Mouse (Mus musculus): ENCODE data around the gene Purb. TPM values are rescaled to one million over a fixed set of nuclear protein-coding genes. Genes with fewer than 3 reads are reported as not detected.

Purb gene
- polyA plus RNA-seq, 1 experiment from 2014 or later = 24.6 TPM

DNA sequence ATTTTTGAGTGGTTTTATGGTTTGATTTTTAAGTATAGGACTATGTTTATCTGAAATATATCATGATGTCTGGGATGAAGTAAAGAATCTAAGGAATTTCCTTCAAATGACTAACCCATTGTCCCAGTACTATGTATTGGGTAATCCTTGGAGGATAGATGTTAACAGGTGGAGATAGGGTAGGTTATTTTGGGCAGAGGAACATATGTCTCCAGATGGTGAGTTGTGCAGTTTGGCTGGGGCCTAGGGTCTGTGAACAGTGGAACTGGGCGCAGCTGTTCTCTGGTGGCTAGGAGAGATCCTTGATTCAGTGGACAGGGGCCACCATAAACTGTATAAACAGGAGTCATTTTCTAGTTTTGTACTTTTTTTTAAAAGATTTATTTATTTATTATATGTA, 1.6 kb upstream of the Purb start:
- H3K4me1 ChIP-seq (ENCODE audit: control insufficient read depth, insufficient read depth, low read length) = peaks cover 3% of the 10 kb centered on the region
- H3K27ac ChIP-seq (ENCODE audit: low read length) = no peak overlapping the region
- H3K36me3 ChIP-seq (ENCODE audit: control insufficient read depth, insufficient read depth, low read length) = no peaks in the 10 kb centered on the region
- H3K9me3 ChIP-seq (ENCODE audit: control insufficient read depth, low read length) = no peaks in the 10 kb centered on the region
- no peak overlapping the region for H3K4me2 ChIP-seq (ENCODE audit: low read depth, low read length)
- no peak for ATAC-seq
- no peaks in the 10 kb centered on the region for H3K27me3 ChIP-seq (replicated peaks; ENCODE audit: control insufficient read depth, insufficient read depth, low read length)
- H3K9ac ChIP-seq (ENCODE audit: low read depth, low read length) = no peak overlapping the region
- 97% methylated on average over 1 of the region's 1 CpGs for WGBS
- no peak overlapping the region for H3K4me3 ChIP-seq (ENCODE audit: low read length)

DNA sequence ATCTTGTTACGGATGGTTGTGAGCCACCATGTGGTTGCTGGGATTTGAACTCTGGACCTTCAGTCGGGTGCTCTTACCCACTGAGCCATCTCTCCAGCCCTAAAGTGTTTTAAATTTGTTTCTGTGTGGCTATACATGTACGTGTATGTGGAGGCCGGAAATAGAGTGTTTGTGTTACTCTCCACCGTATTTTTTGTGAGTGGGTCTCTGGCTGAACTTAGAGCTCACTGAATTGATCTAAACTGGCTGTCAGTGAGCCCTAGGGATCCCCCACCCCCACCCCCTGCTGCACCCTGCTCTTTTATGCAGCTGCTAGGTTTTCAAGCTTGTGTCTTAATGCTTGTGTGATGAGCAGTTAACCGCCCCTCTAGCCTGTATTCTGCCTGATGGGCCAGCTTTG, 1.2 kb upstream of the Purb start:
- Histone ChIP-seq H3K36me3 (ENCODE audit: control insufficient read depth, insufficient read depth, low read length) (no peaks in the 10 kb centered on the region), H3K9ac (ENCODE audit: low read depth, low read length) (no peak overlapping the region), H3K4me1 (ENCODE audit: control insufficient read depth, insufficient read depth, low read length) (peaks cover 3% of the 10 kb centered on the region), H3K27me3 (replicated peaks; ENCODE audit: control insufficient read depth, insufficient read depth, low read length) (no peaks in the 10 kb centered on the region), H3K9me3 (ENCODE audit: control insufficient read depth, low read length) (no peaks in the 10 kb centered on the region), H3K4me3 (ENCODE audit: low read length) (no peak overlapping the region), H3K4me2 (ENCODE audit: low read depth, low read length) (no peak overlapping the region), H3K27ac (ENCODE audit: low read length) (no peak overlapping the region)
- 71% methylated on average over 6 of the region's 6 CpGs for WGBS
- no peak for ATAC-seq

DNA sequence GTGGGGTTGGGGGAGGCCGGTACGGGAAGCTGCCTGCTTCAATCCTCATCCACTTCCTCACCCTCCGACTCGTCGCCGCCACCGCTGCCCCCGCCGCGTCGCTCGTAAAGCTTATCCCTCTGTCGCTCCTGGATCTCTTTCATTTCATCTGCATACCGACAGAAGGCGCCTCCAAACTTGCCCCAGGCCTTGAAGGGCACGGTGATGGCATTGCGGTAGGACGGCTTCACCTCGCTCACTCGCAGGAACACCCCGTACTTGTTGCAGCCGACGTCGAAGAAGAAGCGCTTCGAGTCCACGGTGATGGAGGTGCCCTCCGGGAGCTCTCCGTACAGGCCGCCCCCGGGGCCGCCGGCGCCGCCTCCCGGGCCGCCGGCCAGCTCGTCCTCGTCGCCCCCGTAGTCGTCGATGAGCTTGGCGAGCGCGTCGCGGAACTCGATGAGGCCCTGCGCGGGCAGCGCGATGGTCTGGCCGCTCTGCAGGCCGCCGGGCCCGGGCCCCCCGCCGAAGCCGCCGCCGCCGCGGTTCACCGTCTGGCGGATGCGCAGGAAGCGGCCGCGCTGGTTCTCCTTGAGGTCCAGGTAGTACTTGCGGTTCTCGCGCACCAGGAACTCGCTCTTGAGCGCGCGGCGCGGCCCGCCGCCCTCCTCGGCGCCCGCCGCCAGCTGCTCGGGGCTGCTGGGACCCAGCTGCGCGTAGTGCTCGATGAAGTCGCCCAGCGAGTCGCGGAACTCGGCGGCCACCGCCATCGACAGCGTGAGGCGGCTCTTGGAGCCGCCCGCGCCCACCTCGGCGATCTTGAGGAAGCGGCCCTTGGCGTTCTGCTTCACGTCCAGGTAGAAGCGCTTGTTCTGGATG, 614 bp downstream of the Purb start:
- Histone ChIP-seq H3K9ac (ENCODE audit: low read depth, low read length) (peak overlapping the region; percentile 96), H3K27me3 (replicated peaks; ENCODE audit: control insufficient read depth, insufficient read depth, low read length) (no peaks in the 10 kb centered on the region), H3K4me1 (ENCODE audit: control insufficient read depth, insufficient read depth, low read length) (peaks cover 8% of the 10 kb centered on the region), H3K9me3 (ENCODE audit: control insufficient read depth, low read length) (no peaks in the 10 kb centered on the region), H3K27ac (ENCODE audit: low read length) (peak overlapping the region; percentile 99), H3K4me3 (ENCODE audit: low read length) (peak overlapping the region; percentile 95), H3K36me3 (ENCODE audit: control insufficient read depth, insufficient read depth, low read length) (no peaks in the 10 kb centered on the region), H3K4me2 (ENCODE audit: low read depth, low read length) (peak overlapping the region; percentile 75)
- 0% methylated on average over 107 of the region's 109 CpGs for WGBS
- ATAC-seq = peak; percentile 52

DNA sequence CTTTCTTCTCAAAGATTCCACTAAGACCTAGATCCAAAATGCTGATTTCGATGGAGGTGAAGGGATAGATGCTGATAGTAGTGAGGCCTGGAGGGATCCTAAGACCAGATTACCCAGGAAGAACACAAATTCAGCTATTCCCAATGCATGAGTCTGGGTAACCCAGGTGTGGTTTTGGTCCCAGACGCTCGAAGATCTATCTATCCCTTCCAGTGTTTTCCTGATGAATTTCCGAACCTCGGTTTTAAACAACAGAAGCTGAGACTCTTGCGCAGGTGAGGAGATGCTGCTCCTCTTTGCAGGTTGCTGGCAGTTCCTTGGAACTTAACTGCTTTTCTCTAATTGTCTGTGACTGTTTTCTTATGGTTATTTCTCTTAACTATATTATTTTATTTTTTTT, 1.3 kb downstream of the Purb start:
- Histone ChIP-seq H3K4me3 (ENCODE audit: low read length) (peak overlapping the region; percentile 95), H3K9ac (ENCODE audit: low read depth, low read length) (peak overlapping the region; percentile 96), H3K4me1 (ENCODE audit: control insufficient read depth, insufficient read depth, low read length) (peaks cover 8% of the 10 kb centered on the region), H3K9me3 (ENCODE audit: control insufficient read depth, low read length) (no peaks in the 10 kb centered on the region), H3K4me2 (ENCODE audit: low read depth, low read length) (peak overlapping the region; percentile 75), H3K36me3 (ENCODE audit: control insufficient read depth, insufficient read depth, low read length) (no peaks in the 10 kb centered on the region), H3K27ac (ENCODE audit: low read length) (peak overlapping the region; percentile 99), H3K27me3 (replicated peaks; ENCODE audit: control insufficient read depth, insufficient read depth, low read length) (no peaks in the 10 kb centered on the region)
- WGBS = 19% methylated on average over 6 of the region's 6 CpGs
- ATAC-seq = no peak

DNA sequence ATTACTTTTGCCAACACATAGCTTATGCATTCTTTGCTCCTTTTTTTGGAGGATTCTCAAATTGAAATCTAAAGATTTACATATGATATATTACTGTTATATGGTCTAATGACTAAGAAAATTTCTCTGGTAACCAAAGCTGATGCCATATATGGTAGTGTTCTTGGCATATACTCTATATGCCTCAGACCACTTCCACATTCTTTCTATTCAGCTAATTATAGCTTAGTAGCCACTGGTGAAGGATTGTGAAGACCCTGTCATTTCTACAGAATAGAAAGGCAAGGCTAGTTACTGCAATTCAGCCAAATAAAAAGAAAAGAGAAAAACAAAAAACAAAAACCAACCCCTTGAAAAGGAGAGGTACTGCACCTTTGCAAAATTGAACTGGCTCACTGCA, 3.6 kb downstream of the Purb start:
- ATAC-seq = no peak
- Histone ChIP-seq H3K4me3 (ENCODE audit: low read length) (peak overlapping the region; percentile 51), H3K4me2 (ENCODE audit: low read depth, low read length) (peak overlapping the region; percentile 76), H3K4me1 (ENCODE audit: control insufficient read depth, insufficient read depth, low read length) (peaks cover 8% of the 10 kb centered on the region), H3K36me3 (ENCODE audit: control insufficient read depth, insufficient read depth, low read length) (0 out of 2 replicates have a peak, but pooled peaks cover under 1% of the 10 kb centered on the region), H3K9ac (ENCODE audit: low read depth, low read length) (peak overlapping the region; percentile 59), H3K27ac (ENCODE audit: low read length) (peak overlapping the region; percentile 78), H3K9me3 (ENCODE audit: control insufficient read depth, low read length) (no peaks in the 10 kb centered on the region), H3K27me3 (replicated peaks; ENCODE audit: control insufficient read depth, insufficient read depth, low read length) (no peaks in the 10 kb centered on the region)

DNA sequence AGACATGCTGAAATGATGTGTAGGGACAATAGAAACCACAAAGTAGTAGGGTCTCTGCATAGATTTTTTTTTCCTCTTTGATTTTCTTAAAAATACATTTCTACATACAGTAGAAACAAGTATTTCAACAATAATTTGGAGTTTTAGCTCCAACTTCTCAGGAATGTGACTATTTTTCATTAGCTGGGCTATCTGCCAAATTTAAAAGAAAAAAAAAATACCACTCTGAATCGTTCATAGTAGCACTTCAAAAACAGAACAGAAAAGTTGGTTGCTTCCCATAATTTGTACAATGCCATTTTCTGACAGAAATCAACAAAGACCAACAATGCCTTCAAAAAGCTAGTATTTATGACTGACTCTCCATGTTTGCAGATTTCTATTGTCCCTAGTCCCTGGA, 4.2 kb downstream of the Purb start:
- Histone ChIP-seq H3K4me2 (ENCODE audit: low read depth, low read length) (peak overlapping the region; percentile 76), H3K36me3 (ENCODE audit: control insufficient read depth, insufficient read depth, low read length) (peaks cover 5% of the 10 kb centered on the region; the same call in 1 of the 2 replicates), H3K27ac (ENCODE audit: low read length) (peak overlapping the region; percentile 78), H3K4me1 (ENCODE audit: control insufficient read depth, insufficient read depth, low read length) (peaks cover 8% of the 10 kb centered on the region), H3K9me3 (ENCODE audit: control insufficient read depth, low read length) (no peaks in the 10 kb centered on the region), H3K9ac (ENCODE audit: low read depth, low read length) (peak overlapping the region; percentile 56), H3K4me3 (ENCODE audit: low read length) (peak overlapping the region; percentile 51), H3K27me3 (replicated peaks; ENCODE audit: control insufficient read depth, insufficient read depth, low read length) (no peaks in the 10 kb centered on the region)
- no peak for ATAC-seq
- WGBS = 7% methylated on average over 1 of the region's 1 CpGs

DNA sequence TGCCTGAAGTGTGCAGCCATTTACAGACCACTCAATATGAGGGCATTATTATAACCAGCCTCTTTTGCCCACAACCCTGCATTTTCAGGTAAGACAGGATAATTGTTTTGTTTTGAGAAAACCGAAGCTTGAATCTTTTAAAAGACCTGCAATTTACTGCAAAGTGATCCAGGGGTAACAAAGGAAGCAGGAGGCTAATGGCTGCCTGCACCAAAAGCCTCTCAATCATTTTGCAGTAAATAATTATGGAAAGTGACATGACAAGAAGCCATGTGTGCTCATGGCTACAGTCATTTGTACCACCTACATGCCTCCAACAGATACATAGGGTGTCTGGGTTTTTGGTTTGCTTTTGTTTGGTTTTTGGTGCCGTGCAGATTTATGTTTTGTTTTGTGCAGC, 4.7 kb downstream of the Purb start:
- H3K4me1 ChIP-seq (ENCODE audit: control insufficient read depth, insufficient read depth, low read length) = peaks cover 8% of the 10 kb centered on the region
- 35% methylated on average over 2 of the region's 2 CpGs for WGBS
- no peaks in the 10 kb centered on the region for H3K27me3 ChIP-seq (replicated peaks; ENCODE audit: control insufficient read depth, insufficient read depth, low read length)
- peak overlapping the region; percentile 76 for H3K4me2 ChIP-seq (ENCODE audit: low read depth, low read length)
- no peaks in the 10 kb centered on the region for H3K9me3 ChIP-seq (ENCODE audit: control insufficient read depth, low read length)
- H3K36me3 ChIP-seq (ENCODE audit: control insufficient read depth, insufficient read depth, low read length) = peaks cover 9% of the 10 kb centered on the region
- peak overlapping the region; percentile 39; the same call in 1 of the 2 replicates for H3K9ac ChIP-seq (ENCODE audit: low read depth, low read length)
- no peak overlapping the region for H3K27ac ChIP-seq (ENCODE audit: low read length)
- ATAC-seq = no peak
- H3K4me3 ChIP-seq (ENCODE audit: low read length) = peak overlapping the region; percentile 40

DNA sequence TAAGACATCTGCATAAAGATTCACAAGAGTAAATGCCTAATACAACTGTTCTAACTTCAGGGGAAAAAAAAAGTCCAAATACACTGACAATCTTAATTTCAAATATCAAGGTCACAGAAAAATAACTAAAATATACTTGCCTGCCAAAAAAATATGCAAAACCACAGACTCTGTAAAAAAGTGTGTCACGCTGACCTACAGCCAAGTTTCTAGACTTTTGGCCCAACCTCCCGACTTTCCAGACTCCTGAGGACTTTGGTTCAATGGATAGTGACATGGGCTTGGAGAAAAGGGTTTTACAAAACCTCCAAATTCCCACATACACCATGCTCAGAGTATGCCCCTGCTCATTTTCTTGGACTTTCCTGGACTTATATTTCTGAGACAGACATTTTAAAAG, 7.2 kb downstream of the Purb start:
- no peak overlapping the region for H3K4me2 ChIP-seq (ENCODE audit: low read depth, low read length)
- no peak for ATAC-seq

DNA sequence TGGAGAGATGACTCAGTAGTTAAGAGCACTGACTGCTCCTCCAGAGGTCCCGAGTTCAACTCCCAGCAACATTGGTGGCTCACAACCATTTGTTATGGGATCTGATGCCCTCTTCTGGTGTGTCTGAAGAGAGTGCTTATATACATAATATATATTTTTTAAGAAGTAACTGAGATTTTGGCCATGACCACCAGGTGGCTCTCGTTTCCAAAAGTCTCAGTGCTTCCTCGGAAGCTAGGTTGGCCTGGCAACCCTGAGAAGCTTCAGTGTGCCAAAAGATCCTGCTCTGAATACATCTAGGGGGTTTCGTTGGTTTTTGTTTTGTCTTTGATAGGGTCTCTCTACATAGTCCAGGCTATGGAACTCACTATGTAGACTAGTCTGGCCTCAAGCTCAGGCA, 10.6 kb downstream of the Purb start:
- Histone ChIP-seq H3K4me2 (ENCODE audit: low read depth, low read length) (no peak overlapping the region), H3K36me3 (ENCODE audit: control insufficient read depth, insufficient read depth, low read length) (peaks cover 11% of the 10 kb centered on the region), H3K9me3 (ENCODE audit: control insufficient read depth, low read length) (no peaks in the 10 kb centered on the region), H3K27ac (ENCODE audit: low read length) (no peak overlapping the region), H3K4me1 (ENCODE audit: control insufficient read depth, insufficient read depth, low read length) (no peaks in the 10 kb centered on the region; the same call in 1 of the 2 replicates), H3K27me3 (replicated peaks; ENCODE audit: control insufficient read depth, insufficient read depth, low read length) (no peaks in the 10 kb centered on the region), H3K9ac (ENCODE audit: low read depth, low read length) (no peak overlapping the region), H3K4me3 (ENCODE audit: low read length) (no peak overlapping the region)
- WGBS = 27% methylated on average over 4 of the region's 4 CpGs
- ATAC-seq = peak; percentile 69

More for the DNA sequence above, 7.2 kb downstream of the Purb start:
- 85% methylated on average over 2 of the region's 2 CpGs for WGBS
- Histone ChIP-seq H3K4me3 (ENCODE audit: low read length) (no peak overlapping the region), H3K9ac (ENCODE audit: low read depth, low read length) (no peak overlapping the region), H3K27me3 (replicated peaks; ENCODE audit: control insufficient read depth, insufficient read depth, low read length) (no peaks in the 10 kb centered on the region), H3K4me1 (ENCODE audit: control insufficient read depth, insufficient read depth, low read length) (peaks cover 5% of the 10 kb centered on the region), H3K9me3 (ENCODE audit: control insufficient read depth, low read length) (no peaks in the 10 kb centered on the region), H3K27ac (ENCODE audit: low read length) (no peak overlapping the region), H3K36me3 (ENCODE audit: control insufficient read depth, insufficient read depth, low read length) (peaks cover 11% of the 10 kb centered on the region)
